Mouse (Mus musculus) forebrain, embryonic 10.5 days (tissue): ENCODE results near the gene Cyp2d11. TPM values are rescaled to one million over a fixed set of nuclear protein-coding genes. Genes with fewer than 3 reads are reported as not detected.
"Not testable (repeated sequence)": the region's sequence is repeated elsewhere in the genome, so short reads cannot be mapped to it uniquely, and the experiment has no call there.

ENCODE experiments used
- DNase-seq: peaks from one replicate; pipeline ENCODE4 v3.0.0-alpha.2; 2017; ENCODE audit warnings: low spot score; ENCODE audit errors: extremely low spot score
- H3K27ac ChIP-seq: fragments of 300-500 bp; sonication (generic); 2 replicates; pipeline ENCODE4 v1.5.1; 2016; ENCODE audit warnings: mild to moderate bottlenecking
- H3K27me3 ChIP-seq: fragments of 300-500 bp; sonication (generic); 2 replicates; pipeline ENCODE4 v1.6.1; 2016; ENCODE audit warnings: mild to moderate bottlenecking; ENCODE audit not compliant: poor library complexity, severe bottlenecking
- H3K36me3 ChIP-seq: fragments of 300-500 bp; sonication (generic); replicated peaks from 2 replicates; pipeline ENCODE4 v1.6.1; 2016; ENCODE audit warnings: mild to moderate bottlenecking, moderate library complexity
- H3K4me1 ChIP-seq: fragments of 300-500 bp; sonication (generic); 2 replicates; pipeline ENCODE4 v1.6.1; 2016
- H3K4me3 ChIP-seq: fragments of 300-500 bp; sonication (generic); 2 replicates; pipeline ENCODE4 v1.5.1; 2016; ENCODE audit warnings: mild to moderate bottlenecking, moderate library complexity
- H3K9me3 ChIP-seq: fragments of 300-500 bp; sonication (generic); 2 replicates; pipeline ENCODE4 v1.6.1; 2016; ENCODE audit warnings: mild to moderate bottlenecking, moderate library complexity
- WGBS: fragments of 180-500 bp; shearing (Covaris S2); methylation state at CpG from one replicate; pipeline ENCODE4 v1.1.7; 2016; 5-methylcytosine and 5-hydroxymethylcytosine counted together
- polyA plus RNA-seq: library from polyadenylated mRNA; unstranded; fragments of >200 nt; fragmentation: Nextera tagmentation; extraction: Ambion mirVana; gene quantifications from 2 replicates; pipeline ENCODE4 v1.2.1, GENCODE M21; 2016

Cyp2d11 gene
- not detected in 2 replicates for polyA plus RNA-seq

DNA sequence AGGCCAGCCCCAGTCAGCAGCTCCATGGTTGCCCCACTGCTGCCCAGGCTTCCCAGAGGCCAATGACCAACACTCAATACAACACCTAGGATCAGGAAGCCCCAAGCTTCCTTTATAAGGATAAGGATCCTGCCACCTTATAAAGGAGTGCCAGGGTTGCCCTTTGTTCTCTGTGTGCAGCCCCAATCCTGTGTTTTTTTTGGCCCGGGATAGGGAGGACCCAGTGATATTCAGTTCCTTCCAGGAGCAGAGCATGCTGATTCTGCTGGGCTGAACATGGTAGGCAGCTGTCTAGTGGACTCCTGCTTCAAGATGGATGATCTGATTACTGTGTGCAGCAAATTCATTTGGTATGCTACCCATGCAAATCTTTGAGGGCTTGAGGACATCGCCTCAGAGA, at the start of gene Cyp2d11:
Gene Cyp2d11 (minus strand): TSS at position 101 of the 400 bp plus-strand sequence.
- not testable (repeated sequence) for H3K27me3 ChIP-seq, H3K9me3 ChIP-seq, H3K4me3 ChIP-seq, H3K36me3 ChIP-seq, DNase-seq, H3K4me1 ChIP-seq, H3K27ac ChIP-seq
- WGBS: 76% methylated on average over 2 of the region's 2 CpGs

DNA sequence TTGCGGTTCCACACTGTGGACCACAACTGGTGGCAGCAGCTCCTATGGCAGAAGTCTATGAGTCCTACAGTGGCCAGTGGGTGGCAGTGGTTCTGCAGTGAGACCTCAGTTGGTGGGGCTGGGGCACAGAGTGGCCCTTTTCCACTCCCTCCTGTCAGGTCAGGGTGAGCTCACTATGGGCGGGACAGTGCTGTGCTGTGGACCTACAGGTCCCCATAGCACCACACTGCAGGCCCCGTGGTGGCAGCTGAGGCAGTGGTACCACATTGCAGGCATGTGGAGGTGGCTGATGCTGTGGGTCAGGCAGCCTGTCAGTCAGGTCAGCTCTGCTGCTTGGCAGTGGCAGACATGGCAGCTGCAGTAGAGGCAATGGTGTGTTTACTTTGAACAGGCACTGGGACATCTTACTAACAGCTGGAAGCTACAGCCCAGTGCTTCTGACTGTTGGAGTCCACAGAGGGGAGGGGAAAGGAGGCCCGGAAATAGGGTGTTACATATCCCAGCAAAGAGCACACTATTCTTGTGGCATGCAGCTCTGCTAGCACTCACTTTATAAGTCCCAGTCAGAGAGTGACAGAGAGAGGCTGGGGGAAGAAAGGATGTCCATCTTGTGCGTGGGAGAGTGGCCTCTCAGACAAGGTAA, 44.3 kb upstream of the Cyp2d11 start:
- Histone ChIP-seq H3K4me3 (no peak overlapping the region), H3K27ac (no peak overlapping the region), H3K9me3 (peaks cover 16% of the 10 kb centered on the region; the same call in 1 of the 2 replicates), H3K36me3 (no peaks in the 10 kb centered on the region), H3K4me1 (no peaks in the 10 kb centered on the region), H3K27me3 (no peaks in the 10 kb centered on the region)
- 73% methylated on average over 5 of the region's 5 CpGs for WGBS
- no peak for DNase-seq

DNA sequence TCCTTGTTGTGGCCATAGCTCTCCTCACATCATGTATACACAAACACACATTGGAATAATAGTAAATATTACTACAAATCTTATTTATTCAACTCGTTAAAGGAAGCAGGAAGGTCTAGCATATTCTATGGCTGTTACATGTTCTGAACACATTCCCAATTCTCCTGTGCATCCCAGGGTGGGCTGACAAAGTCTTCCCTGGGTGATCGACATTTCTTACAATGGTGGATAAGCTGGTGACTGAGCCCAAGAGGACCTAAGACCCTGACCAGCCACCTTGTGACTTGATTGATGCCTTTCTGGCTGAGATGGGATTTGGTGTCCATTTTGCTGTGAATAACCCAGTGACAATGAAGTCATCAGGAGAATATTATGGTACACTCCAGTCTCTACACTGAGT, 41.8 kb upstream of the Cyp2d11 start:
- Histone ChIP-seq H3K27ac (no peak overlapping the region), H3K36me3 (no peaks in the 10 kb centered on the region)
- WGBS: 86% methylated on average over 2 of the region's 2 CpGs

DNA sequence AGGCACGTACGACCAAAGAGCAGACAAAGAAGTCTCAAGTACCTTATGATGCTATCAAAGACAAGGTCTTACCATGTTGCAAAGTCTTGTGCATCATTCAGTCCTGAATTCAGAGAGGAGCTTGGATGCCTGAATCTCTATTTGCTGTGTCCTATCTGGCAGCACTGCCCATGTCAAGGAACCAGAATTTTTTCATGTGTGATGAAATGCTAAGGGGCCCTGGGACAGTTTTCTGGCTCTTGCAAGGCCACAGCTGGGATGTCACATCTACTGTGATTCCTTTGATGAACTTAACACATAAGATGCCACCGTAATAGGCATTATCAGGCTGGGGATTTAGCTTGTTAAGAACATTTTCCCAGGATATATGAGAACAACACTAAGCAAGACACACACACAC, 41.2 kb upstream of the Cyp2d11 start:
- 90% methylated on average over 3 of the region's 3 CpGs for WGBS
- Histone ChIP-seq H3K36me3 (no peaks in the 10 kb centered on the region), H3K27ac (no peak overlapping the region), H3K4me1 (no peaks in the 10 kb centered on the region), H3K9me3 (peaks cover 31% of the 10 kb centered on the region), H3K4me3 (no peak overlapping the region), H3K27me3 (no peaks in the 10 kb centered on the region)
- DNase-seq: no peak

More for the DNA sequence above, 41.8 kb upstream of the Cyp2d11 start:
- no peak overlapping the region for H3K4me3 ChIP-seq
- no peaks in the 10 kb centered on the region for H3K27me3 ChIP-seq
- no peaks in the 10 kb centered on the region for H3K4me1 ChIP-seq
- H3K9me3 ChIP-seq: peaks cover 31% of the 10 kb centered on the region
- no peak for DNase-seq

DNA sequence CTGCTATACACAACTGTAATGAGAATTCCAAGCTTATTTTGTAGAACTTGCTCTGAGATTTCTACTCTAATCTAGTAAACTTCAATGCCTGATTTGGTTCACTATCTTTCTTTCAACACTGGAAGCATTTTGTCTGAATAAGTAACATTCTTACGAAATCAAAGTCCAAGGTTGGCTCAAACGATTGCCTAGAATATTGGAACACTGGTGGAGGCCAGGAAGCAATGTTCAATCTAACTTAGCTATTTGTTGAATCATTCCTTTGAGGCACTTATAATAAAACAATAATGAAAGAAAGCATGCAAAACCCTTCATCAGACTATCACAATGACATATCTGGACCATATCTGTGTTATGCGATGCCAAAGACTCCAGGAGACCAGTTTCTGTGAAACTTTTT, 40.7 kb upstream of the Cyp2d11 start:
- H3K27me3 ChIP-seq: no peaks in the 10 kb centered on the region
- peaks cover 36% of the 10 kb centered on the region for H3K9me3 ChIP-seq
- H3K4me1 ChIP-seq: no peaks in the 10 kb centered on the region
- H3K27ac ChIP-seq: no peak overlapping the region
- no peak for DNase-seq
- H3K36me3 ChIP-seq: no peaks in the 10 kb centered on the region
- H3K4me3 ChIP-seq: no peak overlapping the region
- 92% methylated on average over 3 of the region's 3 CpGs for WGBS

DNA sequence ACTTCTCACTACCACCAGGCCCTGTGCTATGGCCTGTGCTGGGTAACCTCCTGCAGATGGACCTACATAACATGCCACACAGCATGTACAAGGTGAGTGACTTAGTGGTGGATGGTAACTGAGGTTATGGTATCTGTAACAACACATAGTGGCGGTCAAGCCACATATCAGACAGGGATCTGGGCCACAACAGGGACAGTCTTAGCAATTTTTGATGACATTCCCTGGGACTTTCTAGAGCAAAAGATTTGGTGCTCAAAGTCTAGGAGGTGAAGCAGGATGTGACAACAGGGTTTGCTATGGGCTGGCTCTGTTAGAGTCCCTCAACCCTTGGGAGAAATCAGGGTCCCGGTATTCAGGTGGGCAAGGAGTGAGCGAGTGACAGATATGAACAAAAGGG, 39.8 kb upstream of the Cyp2d11 start:
- H3K36me3 ChIP-seq: no peaks in the 10 kb centered on the region
- no peak overlapping the region for H3K4me3 ChIP-seq
- peaks cover 40% of the 10 kb centered on the region for H3K9me3 ChIP-seq
- no peaks in the 10 kb centered on the region for H3K27me3 ChIP-seq
- no peak for DNase-seq
- H3K27ac ChIP-seq: no peak overlapping the region
- H3K4me1 ChIP-seq: no peaks in the 10 kb centered on the region
- 94% methylated on average over 3 of the region's 3 CpGs for WGBS

DNA sequence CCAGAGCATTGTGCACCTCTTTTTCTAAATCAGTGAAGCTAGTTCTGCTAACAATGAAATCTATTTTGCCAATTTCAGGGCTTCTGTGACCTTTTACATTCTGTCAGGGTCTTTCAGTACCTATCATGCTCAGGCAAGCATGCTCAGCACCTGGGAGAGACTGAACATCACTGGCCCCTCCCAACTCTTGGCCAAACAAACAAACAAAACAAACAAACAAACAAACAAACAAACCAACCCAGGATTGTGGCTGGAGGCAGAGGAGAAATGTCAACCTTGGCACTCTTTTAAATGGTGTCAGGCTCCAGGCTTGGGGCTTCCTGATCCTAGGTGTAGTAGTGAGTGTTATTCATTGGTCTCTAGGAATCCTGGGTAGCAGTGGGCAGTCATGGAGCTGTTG, 39.3 kb upstream of the Cyp2d11 start, which contains the start of gene Cyp2d9:
Gene Cyp2d9 (plus strand): TSS at position 301 of the 400 bp plus-strand sequence.
- Histone ChIP-seq H3K4me1 (no peaks in the 10 kb centered on the region), H3K27ac (no peak within 1 kb of the TSS), H3K27me3 (no peaks in the 10 kb centered on the region), H3K9me3 (peaks cover 45% of the 10 kb centered on the region), H3K4me3 (no peak within 1 kb of the TSS), H3K36me3 (no peaks in the 10 kb centered on the region)
- DNase-seq: no peak

DNA sequence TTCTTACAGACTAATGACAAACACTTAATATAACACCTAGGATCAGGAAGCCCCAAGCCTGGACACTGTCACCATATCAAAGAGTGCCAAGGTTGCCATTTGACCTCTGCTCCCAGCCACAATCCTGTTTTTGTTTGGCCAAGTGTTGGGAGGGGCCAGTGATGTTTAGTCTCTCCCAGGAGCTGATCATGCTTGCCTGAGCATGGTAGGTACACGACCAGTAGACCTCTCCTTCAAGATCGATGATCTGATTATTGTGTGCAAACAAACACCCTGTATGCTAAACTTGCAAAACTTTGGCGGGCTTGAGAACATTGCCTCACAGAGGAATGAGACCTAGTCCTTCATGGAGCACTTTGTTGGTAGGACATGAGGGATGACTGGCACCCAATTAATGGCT, 29.6 kb upstream of the Cyp2d11 start:
- 87% methylated on average over 3 of the region's 3 CpGs for WGBS
- no peak for DNase-seq

DNA sequence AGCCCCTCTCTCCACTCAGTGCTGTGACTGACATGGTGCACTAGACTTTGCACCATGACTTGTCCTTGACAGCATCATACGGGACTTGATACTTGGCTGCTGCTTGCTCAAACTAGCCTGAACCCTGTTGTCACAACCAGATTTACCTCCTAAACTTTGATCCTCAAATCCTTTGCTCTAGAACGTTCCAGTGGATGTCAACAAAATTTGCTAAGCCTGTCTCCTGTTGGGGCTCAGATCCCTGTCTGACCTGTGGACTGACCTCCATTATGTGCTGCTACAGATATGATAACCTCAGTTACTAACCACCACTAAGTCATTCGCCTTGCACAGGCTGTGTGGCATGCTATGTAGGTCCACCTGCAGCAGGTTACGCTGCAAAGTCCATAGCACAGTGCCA, 29.1 kb upstream of the Cyp2d11 start:
- Histone ChIP-seq H3K36me3 (no peaks in the 10 kb centered on the region), H3K4me1 (no peaks in the 10 kb centered on the region), H3K27me3 (no peaks in the 10 kb centered on the region), H3K4me3 (no peak overlapping the region), H3K27ac (no peak overlapping the region), H3K9me3 (peaks cover 1% of the 10 kb centered on the region; the same call in 1 of the 2 replicates)
- DNase-seq: no peak
- 79% methylated on average over 4 of the region's 4 CpGs for WGBS

More for the DNA sequence above, 29.6 kb upstream of the Cyp2d11 start:
- Histone ChIP-seq H3K9me3 (peaks cover 7% of the 10 kb centered on the region; the same call in 1 of the 2 replicates), H3K27me3 (no peaks in the 10 kb centered on the region), H3K4me3 (no peak overlapping the region), H3K27ac (no peak overlapping the region), H3K36me3 (no peaks in the 10 kb centered on the region), H3K4me1 (no peaks in the 10 kb centered on the region)

DNA sequence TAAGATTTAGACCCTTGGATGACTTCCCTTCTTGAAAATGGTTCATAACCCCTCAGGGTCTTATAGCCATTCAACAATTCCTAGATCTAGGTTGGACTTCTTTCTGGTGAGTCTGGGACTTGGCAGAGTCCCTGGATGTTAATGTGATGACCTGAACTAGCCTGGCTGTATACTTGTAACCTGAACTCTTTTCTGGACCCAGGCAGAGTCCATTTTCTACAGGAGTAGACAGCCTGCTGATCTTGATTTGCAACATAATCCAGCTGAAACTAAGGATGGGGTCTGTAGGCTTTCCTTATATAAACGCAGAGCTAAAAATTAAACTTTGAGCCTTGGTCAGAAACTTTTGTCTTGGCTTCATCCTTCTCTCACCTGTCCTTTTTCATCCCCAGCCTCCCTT, 24.8 kb upstream of the Cyp2d11 start:
- no peak overlapping the region for H3K4me3 ChIP-seq
- WGBS: 90% methylated on average over 1 of the region's 1 CpGs
- H3K9me3 ChIP-seq: no peaks in the 10 kb centered on the region
- DNase-seq: no peak
- H3K27me3 ChIP-seq: no peaks in the 10 kb centered on the region
- H3K4me1 ChIP-seq: peaks cover 10% of the 10 kb centered on the region
- no peak overlapping the region for H3K27ac ChIP-seq
- no peaks in the 10 kb centered on the region for H3K36me3 ChIP-seq

DNA sequence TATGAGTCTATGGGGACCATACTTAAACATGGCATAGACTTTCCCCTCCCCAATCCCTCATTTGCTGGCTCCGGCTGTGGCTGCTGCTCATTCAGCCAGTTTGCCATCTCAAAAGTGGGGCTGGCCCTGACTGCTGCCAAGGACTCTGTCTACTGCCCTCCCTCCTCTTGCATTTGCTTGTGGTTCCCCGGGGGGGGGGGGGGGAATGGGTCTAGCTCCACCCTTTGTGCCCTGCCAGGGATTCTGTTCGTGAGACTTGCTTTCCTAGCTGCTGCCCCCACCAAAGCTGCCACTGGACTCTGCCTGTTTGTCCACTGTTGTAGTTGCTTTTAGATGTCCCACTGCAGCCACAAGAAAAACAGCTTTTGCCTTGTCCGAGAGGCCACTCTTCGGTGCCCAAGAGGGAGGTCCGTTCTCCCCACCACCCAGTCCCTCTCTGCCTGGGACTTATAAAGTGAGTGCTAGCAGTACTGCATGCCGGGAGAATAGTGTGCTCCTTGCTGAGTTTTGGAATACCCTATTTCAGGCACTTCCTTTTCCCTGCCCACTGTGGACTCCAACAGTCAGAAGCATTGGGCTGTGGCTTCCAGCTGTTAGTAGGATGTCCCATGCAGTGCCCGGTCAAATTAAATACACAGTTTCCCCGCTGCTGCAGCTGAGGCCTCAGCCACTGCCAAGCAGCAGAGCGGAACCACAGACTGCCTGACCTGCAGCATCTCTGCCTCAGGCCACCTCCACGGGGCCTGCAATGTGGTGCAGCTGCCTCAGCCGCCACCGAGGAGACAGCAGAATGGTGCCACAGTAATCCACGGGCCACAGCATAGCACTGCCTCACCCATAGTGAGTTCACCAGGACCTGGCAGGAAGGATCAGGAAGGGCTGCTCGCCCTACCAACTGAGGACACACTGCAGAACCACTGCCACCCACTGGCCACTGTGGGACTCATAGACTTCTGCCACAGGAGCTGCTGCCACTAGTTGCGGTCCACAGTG, 23.3 kb upstream of the Cyp2d11 start:
- Histone ChIP-seq H3K27ac (peak overlapping the region; percentile 66), H3K4me1 (peaks cover 10% of the 10 kb centered on the region), H3K4me3 (peak overlapping the region; percentile 29), H3K36me3 (no peaks in the 10 kb centered on the region), H3K27me3 (no peaks in the 10 kb centered on the region), H3K9me3 (no peaks in the 10 kb centered on the region)
- DNase-seq: peak; percentile 56
- 30% methylated on average over 16 of the region's 16 CpGs for WGBS

DNA sequence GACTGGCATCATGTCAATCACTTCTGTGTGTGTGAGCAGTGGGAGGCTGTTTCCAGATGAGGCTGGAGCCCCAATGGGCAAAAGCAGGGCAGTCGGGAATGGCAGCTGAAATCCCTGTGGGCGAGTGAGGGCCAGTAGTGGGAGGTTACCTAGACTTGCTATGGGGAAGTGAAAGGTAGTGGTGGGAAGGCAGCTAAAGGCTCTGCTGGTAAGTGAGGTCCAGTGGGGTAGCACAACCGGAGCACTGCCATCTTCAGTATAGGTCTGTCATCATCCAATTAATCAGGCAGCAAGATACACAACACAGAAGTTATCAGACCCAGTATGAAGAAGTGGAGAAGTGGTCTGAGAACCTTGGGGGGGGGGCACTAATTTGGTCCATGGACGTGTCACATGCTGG, 13.7 kb upstream of the Cyp2d11 start:
- WGBS: 80% methylated on average over 4 of the region's 4 CpGs
- H3K27me3 ChIP-seq: no peaks in the 10 kb centered on the region
- no peak overlapping the region for H3K27ac ChIP-seq
- H3K4me1 ChIP-seq: no peaks in the 10 kb centered on the region
- no peak overlapping the region for H3K4me3 ChIP-seq
- H3K9me3 ChIP-seq: no peaks in the 10 kb centered on the region
- H3K36me3 ChIP-seq: no peaks in the 10 kb centered on the region
- no peak for DNase-seq

DNA sequence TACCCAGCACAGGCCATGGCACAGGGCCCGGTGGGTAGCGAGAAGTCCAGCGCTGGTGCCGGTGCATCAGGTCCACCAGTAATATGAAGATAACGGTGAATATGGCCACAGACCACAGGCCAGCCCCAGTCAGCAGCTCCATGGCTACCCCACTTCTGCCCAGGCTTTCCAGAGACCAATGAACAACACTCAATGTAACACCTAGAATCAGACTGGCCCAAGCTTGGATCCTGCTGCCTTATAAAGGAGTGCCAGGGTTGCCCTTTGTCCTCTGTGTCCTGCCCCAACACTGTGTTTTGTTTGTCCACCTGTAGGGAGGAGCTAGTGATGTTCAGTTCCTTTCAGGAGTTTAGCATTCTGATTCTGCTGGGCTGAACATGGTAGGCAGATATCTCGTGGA, 13.2 kb upstream of the Cyp2d11 start, which contains the start of gene Cyp2d10:
Gene Cyp2d10 (minus strand): TSS at position 215 of the 400 bp plus-strand sequence.
- Histone ChIP-seq H3K4me1 (no peaks in the 10 kb centered on the region), H3K9me3 (no peaks in the 10 kb centered on the region), H3K36me3 (no peaks in the 10 kb centered on the region), H3K4me3 (no peak within 1 kb of the TSS), H3K27ac (no peak within 1 kb of the TSS), H3K27me3 (no peaks in the 10 kb centered on the region)
- 92% methylated on average over 6 of the region's 6 CpGs for WGBS
- DNase-seq: no peak
